Mouse (Mus musculus): ENCODE results near the gene Otop2.
A peak's percentile ranks its signal among the peaks of the same experiment; 100 is the strongest.

Gene Otop2

DNA sequence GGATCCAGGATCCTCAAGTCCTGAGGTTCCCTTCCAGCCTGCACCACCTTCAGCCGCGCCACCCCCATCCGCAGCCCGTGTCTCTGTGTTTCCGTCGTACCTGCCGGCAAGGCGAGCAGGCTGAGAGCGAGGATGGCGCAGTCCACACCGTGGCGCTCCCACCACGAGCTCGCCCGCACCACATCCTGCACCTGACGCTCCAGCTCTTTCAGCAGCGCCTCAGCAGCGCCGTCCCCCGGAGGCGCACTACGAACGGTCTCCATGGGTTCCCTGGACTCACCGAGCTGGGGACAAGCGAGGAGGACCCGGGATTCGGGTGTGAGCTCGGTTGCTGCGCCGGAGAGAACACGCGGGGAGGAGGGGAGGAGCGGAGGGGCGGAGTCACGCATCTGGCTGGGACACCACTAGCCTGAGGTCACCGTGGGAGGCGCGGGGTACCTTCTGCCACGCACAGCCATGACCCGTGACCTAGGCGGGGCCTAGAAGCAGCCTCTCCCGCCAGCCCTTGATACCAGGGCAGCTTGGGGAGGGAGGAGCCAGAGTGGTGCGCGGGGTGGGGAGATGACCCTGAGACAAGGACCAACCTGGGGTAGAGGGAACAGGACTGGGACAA lies 9.6 kb upstream of the Otop2 start, which contains the start of gene Fads6:
TSS of gene Fads6 (minus strand) at position 450 of the 613 bp plus-strand sequence.
- peak; percentile 75 for DNase-seq (ENCODE audit: low read depth, low spot score)

DNA sequence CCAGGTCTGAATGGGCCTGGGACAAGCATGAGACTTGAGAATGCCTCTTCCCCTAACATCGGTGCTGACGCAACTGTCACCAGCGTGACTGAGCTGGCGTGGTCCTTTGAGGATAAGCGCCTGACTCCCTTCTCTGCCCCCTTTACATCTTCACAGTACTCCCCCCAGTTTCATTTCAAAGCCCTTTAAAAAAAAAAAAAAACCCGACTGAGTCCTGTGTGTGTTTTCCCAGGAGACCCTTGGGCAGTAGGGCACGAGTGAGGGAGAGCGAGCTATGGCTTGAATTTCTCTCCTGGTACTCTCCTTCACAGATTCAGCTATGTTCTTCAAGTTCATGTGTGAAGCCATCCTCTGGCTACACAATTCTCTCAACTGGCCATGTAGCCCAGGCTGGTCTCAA lies 8.8 kb upstream of the Otop2 start:
- no peak for DNase-seq (ENCODE audit: low read depth, low spot score)

DNA sequence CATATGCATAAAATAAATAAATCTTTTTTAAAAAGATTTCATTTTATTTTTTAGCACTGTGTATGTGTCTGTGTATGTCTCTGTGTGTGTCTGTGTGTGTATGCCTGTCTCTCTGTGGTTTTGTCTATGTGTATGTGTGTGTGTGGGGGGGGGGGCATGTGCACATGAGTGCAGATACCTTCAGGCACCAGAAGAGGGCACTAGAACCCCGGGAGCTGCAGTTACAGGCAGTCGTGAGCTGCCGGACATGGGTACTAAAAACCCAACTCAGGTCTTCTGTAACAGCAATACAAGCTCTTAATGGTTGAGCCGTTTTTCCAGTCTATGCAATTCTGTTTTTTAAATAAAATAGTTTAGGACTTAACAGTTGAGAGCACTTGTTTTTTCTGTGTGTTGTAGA lies 6.2 kb upstream of the Otop2 start:
- no peak for DNase-seq (ENCODE audit: low read depth, low spot score)

DNA sequence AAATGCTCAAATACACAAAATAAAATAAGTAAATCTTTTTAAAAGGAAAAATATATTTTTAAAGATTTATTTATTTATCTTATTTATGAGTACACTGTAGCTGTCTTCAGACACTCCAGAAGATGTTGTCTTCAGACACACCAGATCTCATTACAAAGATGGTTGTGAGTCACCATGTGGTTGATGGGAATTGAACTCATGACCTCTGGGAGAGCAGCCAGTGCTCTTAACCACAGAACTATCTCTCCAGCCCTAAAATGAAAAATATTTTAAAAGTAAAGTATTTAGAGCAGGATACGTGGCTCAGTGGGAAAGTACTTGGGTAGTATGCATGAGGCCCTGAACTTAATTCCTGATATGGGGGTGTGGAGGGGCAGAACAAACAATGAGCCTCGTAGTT lies 5.6 kb upstream of the Otop2 start:
- no peak for DNase-seq (ENCODE audit: low read depth, low spot score)

DNA sequence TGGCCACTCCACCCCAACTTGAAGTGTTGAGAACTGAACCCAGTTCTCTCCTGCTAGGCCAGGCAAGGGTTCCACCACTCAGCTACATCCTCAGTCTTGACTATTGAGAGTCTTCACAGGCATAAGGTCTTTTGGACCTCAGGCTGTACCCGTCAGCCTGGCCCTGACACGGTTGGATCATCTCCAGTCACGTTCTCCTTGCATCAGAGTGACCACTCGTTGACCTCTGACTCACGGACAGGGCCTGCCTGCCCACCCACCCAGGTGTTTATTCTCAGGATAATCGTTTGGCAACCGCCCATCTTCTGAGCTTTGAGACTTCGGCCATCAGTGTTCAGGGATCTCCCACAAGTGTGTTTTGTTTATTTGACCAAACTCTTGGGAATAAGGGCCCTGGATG lies 3.8 kb upstream of the Otop2 start:
- no peak for DNase-seq (ENCODE audit: low read depth, low spot score)

DNA sequence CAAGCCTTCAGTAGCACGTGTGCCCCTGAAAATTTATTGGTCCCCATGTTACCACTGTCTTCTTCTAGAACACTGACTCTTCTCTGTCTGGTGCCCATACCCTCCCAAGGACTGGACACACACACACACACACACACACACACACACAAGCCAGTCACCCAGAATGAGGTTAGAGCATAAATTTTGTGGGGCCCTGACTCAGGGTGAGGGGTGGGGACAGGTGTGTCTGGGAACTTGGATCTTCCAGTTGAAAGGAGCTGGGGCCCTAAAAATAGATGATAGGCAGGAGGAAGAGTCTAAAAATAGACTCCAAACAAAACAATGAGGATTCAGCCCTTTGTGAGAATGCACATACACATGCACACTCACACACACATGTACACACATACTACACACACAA lies 1.8 kb downstream of the Otop2 start:
- DNase-seq (ENCODE audit: low read depth, low spot score) = no peak

DNA sequence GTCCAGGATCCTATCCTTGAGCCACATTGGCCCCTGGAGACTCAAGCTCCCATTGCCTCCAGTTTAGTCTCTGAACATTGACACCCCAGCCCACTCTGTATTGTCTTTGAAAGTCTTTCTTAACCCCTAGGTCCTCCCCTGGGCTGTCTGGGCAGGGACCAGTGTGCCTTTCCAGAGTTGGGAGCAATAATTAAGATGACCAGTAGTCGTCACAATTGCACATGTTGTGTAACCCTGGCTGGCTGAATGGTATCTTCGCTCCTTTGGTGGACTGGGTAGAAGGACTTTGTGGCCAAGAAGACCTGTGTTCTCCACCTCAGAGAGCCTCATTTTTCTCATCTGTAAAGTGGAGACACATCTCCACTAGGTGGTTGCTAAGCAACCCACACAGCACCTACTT lies 7.3 kb downstream of the Otop2 start:
- no peak for DNase-seq (ENCODE audit: low read depth, low spot score)

DNA sequence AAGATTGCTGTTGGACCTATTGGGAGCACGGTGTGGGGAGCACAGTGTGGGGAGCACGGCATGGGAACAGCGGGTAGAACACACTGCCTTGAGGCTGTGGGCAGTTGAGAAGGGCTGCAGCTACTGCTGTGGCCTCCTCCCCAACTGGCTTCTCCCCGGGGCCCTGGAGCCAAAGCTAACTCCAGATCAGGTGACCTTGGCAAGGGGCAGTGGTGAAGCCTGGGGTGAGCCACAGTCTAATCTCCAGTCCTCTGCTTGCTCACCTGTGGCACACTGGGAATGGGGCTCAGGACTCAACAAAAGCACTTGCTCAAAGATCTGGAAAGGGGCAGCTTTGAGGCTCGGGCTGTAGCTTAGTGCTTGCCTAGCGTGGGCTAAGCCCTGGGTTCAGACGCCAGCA lies 10.2 kb downstream of the Otop2 start:
- no peak for DNase-seq (ENCODE audit: low read depth, low spot score)

DNA sequence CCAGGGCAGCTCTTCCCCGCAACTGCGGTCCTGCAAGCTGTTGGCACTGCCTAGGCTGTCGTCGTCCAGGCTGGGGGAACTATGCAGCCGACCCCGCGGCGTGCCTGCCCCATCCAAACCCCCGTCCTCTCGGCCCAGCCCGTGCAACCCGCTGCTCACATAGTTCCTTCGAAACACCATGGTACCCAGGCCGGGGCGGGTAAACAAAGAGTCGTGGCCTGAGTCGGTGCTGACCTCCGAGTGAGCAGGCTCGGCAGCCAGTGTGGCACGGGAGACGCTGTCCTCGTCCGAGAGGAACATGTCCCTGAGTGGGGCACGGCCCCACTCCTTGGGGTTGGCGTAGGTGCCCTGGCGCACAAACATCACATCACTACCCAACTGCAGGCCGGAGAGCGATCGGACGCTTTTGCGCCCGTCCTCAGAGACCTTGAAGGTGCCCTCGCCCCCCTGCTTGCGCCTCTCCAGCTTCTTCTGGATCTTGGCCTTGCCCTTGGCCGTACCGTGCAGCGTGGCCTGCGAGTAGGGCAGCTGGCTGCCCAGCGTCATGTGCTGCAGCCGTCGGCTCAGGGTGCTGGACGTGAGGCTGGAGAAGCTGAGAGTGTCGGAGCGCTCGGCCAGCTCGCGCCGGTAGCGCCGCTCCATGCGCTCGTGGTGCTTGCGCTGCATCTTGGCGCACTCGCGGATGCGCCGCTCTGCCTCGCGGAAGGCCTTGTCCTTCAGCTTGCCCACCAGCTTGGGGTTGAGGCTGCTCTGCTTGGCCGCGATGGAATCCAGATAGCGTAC lies 11.5 kb downstream of the Otop2 start:
- no peak for DNase-seq (ENCODE audit: low read depth, low spot score)

DNA sequence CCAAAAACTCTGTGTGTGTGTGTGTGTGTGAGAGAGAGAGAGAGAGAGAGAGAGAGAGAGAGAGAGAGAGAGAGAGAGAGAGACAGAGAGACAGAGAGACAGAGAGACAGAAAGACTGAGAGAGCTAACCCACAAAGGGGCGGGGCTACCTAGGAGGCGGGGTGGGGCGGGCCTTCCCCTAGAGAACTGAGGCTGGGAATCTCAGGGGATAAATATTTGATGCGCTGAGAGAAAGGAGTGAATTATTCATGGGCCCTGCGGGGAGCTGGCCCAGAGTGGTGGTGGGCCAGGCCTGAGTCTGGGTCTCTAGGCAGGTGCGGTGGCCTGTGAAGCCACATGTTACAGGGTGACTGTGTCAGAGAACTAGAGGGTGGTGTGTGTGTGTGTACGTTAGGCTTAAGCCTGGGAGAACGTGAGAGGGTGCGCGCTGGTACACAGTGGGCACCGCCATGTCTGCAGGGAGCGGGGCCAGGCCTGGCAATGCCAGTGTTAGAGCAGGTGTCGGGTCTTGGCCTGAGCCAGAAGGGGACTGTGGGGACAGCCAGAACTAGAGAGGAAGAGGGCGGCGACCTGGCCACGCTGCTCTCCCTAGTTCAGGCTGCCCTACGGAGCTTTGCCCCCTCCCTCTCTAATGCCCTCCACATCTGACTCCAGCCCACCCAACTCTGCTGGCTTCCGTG lies 12.9 kb downstream of the Otop2 start:
- peak; percentile 65 for DNase-seq (ENCODE audit: low read depth, low spot score)

DNA sequence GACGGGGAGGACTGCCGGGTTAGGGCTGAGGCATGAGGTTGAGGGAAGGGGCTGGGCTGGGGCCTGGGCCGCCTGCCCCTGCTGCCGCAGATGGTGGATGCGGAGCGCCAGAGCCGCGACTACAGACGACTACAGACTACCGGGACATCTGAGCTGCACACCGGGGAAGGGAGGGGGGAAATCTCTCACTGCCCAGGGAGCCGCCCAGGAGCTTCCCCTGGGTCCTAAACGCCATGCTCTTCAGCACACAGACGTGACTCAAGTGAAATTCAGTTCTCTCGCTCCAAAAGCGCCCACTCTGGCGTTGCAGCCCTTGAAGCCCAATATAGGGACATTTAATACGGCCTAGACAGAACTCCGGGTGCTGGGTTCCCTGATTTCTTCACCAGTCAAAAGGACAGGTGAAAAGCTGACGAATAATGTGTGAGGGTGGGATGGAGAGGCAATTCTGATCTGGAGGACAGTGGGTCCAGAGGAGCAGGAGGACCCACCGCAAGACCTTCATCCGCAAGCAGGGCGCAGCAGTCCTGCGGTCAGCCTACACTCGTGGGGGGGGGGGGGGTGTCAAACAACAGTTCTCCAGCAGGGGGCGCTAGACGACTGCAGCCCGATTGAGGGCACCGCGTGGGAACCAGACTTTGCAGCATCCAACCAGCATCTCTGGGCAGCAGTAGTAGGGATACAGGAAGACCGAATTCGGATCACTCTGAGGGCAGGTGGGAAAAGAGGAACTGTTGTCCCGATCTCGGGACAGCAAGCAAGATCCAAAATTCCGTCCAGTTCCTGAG lies 15.1 kb downstream of the Otop2 start, which contains the start of gene Ush1g:
TSS of gene Ush1g (minus strand) at position 136 of the 788 bp plus-strand sequence.
- peak; percentile 73 for DNase-seq (ENCODE audit: low read depth, low spot score)

DNA sequence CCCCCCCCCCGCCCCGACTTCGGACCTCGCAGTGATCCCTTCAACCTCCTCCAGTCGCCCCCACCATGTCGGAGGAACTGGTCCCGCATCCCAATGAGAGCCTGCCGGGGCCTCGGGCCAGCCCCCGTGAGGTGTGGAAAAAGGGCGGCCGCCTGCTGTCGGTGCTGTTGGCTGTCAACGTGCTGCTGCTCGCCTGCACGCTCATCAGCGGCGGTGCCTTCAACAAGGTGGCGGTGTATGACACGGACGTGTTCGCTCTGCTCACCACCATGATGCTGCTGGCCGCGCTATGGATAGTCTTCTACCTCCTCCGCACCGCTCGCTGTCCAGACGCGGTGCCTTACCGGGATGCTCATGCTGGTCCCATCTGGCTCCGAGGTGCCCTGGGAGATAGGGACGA lies 16.4 kb downstream of the Otop2 start:
- DNase-seq (ENCODE audit: low read depth, low spot score) = no peak

DNA sequence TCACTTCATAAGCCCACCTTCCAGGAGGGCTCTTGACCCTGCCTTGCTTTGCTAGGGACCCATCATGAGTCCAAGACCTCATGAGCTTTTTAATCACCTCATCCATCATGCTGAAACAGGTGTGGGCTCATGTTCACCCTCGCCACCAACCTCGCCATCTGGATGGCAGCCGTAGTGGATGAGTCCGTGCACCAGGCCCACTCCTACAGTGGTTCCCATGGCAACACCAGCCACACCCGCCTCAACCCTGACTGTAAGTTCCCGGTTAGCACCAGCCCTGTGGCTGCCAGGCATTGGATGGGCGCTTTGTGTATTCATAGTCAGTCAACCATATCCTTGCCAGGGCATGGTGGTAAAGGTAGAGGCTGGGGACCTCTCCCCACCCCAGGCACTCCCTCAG lies 19.8 kb downstream of the Otop2 start:
- no peak for DNase-seq (ENCODE audit: low read depth, low spot score)

DNA sequence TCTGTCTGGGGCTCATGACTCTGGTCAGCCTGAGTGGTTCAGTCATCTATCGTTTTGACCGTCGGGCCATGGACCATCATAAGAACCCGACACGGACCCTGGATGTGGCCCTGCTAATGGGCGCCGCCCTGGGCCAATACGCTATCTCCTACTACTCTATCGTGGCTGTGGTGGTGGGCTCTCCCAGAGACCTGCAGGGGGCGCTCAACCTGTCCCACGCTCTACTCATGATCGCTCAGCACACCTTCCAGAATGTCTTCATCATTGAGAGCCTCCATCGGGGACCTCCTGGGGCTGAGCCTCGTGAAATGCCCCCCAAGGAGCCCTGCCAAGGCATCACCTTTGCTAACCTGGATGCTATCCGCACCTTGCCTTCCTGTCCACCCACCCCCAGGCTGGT lies 22.4 kb downstream of the Otop2 start:
- DNase-seq (ENCODE audit: low read depth, low spot score) = peak; percentile 54

DNA sequence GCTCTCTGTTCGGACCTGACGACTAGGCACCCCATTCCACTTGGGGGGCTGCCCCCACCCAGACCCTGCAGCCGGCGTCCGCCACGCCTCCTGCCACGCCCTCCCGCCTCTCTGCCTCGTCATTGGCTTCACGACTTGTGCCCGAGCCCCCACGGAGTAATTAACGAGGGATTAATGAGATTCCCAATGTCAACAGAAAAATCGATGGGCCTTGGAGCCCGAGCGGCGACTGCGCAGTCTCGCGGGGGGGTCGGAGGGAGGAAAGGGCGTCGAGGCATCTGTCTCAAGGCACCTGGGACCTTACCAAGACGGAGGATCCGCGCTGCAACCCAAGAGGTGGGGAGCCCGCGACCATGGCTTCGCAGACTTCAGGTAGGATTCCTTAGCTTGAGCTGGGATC lies 27.6 kb downstream of the Otop2 start, which contains the start of gene Otop3:
TSS of gene Otop3 (plus strand) at position 201 of the 400 bp plus-strand sequence.
- no peak for DNase-seq (ENCODE audit: low read depth, low spot score)

DNA sequence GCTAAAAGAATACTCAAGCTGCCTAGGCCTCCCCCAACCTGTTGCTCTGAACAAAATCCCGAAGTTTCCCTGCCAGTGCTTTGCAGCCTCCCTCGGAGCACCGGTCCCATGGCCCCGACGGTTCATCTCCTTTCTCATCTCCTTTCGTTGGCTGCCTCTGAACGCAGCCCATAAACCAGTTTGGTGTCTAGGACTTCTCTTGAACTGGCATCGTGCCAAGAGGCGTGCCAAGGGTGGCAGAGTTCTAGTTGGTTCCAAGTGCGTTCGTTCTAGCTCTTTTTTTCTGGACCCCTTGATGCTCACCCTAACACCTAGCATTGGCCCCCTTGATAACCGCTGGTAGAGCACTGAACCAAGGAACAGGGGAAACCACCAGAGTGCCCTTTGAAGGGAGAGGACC lies 28.3 kb downstream of the Otop2 start:
- no peak for DNase-seq (ENCODE audit: low read depth, low spot score)

DNA sequence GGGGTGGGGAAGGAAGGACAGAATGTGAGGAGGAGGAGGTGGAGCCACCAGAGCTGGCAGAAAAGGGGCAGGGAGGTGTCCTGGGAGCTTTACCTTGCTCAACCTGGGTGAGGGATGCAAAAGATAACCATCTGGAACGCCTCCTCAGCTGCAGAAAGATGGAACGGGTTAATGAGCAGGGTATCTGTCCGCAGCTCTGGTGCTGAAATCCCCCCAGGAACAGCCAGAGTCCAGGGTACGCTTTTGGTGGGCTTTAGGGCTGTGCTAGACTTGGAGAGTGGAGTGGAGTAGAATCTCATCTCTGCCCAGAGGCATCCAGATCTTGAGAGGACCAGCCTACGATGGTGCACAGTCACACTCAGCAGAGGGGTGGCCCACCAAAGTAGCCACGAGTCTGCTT lies 29.2 kb downstream of the Otop2 start:
- no peak for DNase-seq (ENCODE audit: low read depth, low spot score)

DNA sequence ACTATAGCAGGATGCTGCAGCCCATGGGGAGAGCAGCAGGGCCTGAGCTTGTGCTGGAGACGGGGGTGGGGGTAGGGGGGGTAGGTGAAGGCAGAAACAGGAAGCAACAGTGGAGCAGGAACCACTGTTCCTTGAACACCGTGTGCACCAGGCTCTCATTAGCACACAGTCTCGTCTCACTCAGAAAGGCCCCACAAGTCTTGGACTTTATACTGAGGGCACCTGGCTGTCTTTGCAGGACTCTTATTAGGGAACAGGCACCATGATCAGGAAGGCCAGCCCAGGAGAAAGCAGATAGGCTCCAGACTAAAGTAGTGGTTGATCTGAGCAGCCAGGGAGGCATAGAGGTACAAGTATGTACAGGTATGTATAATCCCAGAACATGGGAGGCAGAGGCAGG lies 30.4 kb downstream of the Otop2 start:
- no peak for DNase-seq (ENCODE audit: low read depth, low spot score)

DNA sequence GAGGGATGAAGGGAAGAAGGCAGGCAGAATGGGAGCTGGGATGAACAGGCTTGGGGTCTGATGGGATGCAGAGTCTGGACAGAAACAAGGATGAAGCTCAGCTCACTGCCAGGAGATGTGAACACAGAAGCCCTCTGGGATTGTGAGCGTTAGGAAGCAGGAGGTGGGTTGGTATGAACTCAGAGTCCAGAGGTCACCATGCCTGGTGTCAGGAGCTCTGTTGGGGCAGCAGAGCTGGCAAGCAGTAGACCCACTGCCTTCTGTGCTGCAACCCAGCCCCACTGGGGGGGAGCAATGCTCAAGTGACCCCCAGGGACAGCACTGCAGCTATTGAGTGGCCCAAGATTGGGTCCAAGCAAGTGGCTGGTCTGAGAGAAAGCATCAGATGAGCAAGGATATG lies 30.9 kb downstream of the Otop2 start:
- DNase-seq (ENCODE audit: low read depth, low spot score) = no peak

DNA sequence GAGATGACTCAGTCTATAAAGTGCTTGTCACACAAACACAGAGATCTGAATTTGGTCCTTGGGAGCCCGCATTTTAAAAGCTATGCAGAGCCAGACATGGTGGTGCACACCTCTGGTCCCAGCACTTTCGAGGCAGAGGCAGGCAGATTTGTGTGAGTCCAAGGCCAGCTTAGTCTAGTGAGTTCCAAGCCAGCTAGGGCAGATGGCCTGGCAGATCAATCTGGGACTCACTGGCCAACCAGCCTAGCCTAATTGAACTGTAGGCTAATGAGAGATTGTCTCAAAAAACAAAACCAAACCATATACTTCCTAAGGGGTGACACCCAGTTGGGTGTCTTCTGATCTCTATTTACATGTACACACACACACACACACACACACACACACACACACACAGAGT lies 34.3 kb downstream of the Otop2 start:
- DNase-seq (ENCODE audit: low read depth, low spot score) = no peak

DNA sequence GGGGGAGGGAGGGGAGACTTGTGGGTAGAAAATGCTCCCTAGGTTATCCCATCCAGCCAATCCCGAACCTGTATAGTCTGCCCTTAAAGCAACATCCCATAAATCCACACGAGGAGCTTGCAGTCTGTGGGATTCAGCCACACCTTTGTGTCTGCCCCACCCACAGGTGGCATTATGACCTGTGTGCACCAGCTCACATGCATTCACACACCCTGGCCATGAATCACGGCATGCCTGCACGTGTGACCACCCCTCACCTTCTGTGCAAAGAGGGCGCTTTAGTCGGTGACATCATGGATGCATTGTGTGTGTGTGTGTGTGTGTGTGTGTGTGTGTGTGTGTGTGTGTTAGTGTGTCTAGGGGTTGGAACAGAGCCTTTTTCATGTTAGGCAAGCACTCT lies 34.9 kb downstream of the Otop2 start:
- DNase-seq (ENCODE audit: low read depth, low spot score) = no peak

DNA sequence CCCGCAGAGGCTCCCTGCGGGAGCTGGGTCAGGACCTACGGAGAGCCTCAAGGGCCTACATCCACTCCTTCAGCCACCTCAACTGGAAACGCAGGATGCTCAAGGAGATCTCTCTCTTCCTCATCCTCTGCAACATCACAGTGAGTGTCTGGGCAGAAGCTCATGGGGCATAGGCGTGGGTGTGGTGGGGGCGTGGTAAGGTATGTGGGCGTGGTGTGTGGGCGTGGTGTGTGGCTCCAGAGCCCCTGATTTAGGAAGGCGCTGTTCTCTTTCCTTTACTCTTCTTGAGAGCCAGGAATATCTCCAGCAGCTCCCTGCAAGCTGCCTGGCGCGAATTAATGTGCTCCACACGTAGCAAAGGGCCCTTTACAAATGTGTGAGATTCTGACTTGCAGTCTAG lies 38.0 kb downstream of the Otop2 start:
- DNase-seq (ENCODE audit: low read depth, low spot score) = peak; percentile 54
